Comparison of ENCODE assay signal across 10 mouse cellular contexts in genomic region chr17:84095829-84096228, GRCm38 (mm10).
DNase-seq lines count a peak whose midpoint lies in the region; ATAC-seq lines count a peak whose summit lies in the region.
"Had no signal": no experiment of that assay in that cellular context is flagged by ENCODE, and none has a peak within 500 bp of the region (broad histone marks: within the 10 kb centered on the region; RNA-seq: fewer than 3 reads in every experiment).

No protein-coding gene starts in this region.

- H3K4me1 ChIP-seq in liver, embryonic 11.5 days (replicated peaks; ENCODE audit: control insufficient read depth, insufficient read depth, low read length) = peaks cover 4% of the 10 kb centered on the region; the same call in 1 of the 2 replicates
- H3K4me1 ChIP-seq in forebrain, embryonic 11.5 days (replicated peaks; ENCODE audit: control insufficient read depth, insufficient read depth, low read length) = peaks cover 25% of the 10 kb centered on the region
- H3K4me1 ChIP-seq in limb, embryonic 11.5 days (ENCODE audit: control insufficient read depth, insufficient read depth, low read length) = no peaks in the 10 kb centered on the region; the same call in none of the 2 replicates
- peaks cover 39% of the 10 kb centered on the region for H3K4me1 ChIP-seq in neural tube, embryonic 13.5 days (replicated peaks)

- H3K27ac ChIP-seq in liver, embryonic 11.5 days (ENCODE audit: low read depth, low read length) = no peak overlapping the region
- H3K27ac ChIP-seq in forebrain, embryonic 11.5 days (ENCODE audit: low read depth, low read length) = peak overlapping the region; percentile 96
- no peak overlapping the region for H3K27ac ChIP-seq in limb, embryonic 11.5 days (replicated peaks; ENCODE audit: low read depth, low read length)
- H3K27ac ChIP-seq in neural tube, embryonic 13.5 days (replicated peaks) = peak overlapping the region; percentile 85

- H3K27me3 ChIP-seq in liver, embryonic 11.5 days (replicated peaks; ENCODE audit: control insufficient read depth, insufficient read depth, low read length) = peaks cover 27% of the 10 kb centered on the region
- no peaks in the 10 kb centered on the region for H3K27me3 ChIP-seq in forebrain, embryonic 11.5 days (ENCODE audit: control insufficient read depth, insufficient read depth, low read length)
- H3K27me3 ChIP-seq in limb, embryonic 11.5 days (ENCODE audit: control insufficient read depth, insufficient read depth, low read length) = no peaks in the 10 kb centered on the region
- H3K27me3 ChIP-seq in neural tube, embryonic 13.5 days = no peaks in the 10 kb centered on the region

- 56% methylated on average over 4 of the region's 4 CpGs for WGBS in liver, embryonic 11.5 days
- WGBS in forebrain, embryonic 11.5 days = 14% methylated on average over 4 of the region's 4 CpGs
- 41% methylated on average over 4 of the region's 4 CpGs for WGBS in limb, embryonic 11.5 days
- WGBS in neural tube, embryonic 13.5 days = 15% methylated on average over 4 of the region's 4 CpGs

- H3K36me3 ChIP-seq in liver, embryonic 11.5 days (ENCODE audit: control insufficient read depth, insufficient read depth, low read length) = no peaks in the 10 kb centered on the region
- no peaks in the 10 kb centered on the region for H3K36me3 ChIP-seq in forebrain, embryonic 11.5 days (ENCODE audit: control insufficient read depth, insufficient read depth, low read length)
- no peaks in the 10 kb centered on the region for H3K36me3 ChIP-seq in limb, embryonic 11.5 days (ENCODE audit: control insufficient read depth, insufficient read depth, low read length)
- H3K36me3 ChIP-seq in neural tube, embryonic 13.5 days = no peaks in the 10 kb centered on the region

- H3K4me3 ChIP-seq in liver, embryonic 11.5 days (ENCODE audit: low read depth, low read length) = no peak overlapping the region
- H3K4me3 ChIP-seq in forebrain, embryonic 11.5 days (ENCODE audit: low read depth, low read length) = no peak overlapping the region
- no peak overlapping the region; the same call in 1 of the 2 replicates for H3K4me3 ChIP-seq in limb, embryonic 11.5 days (ENCODE audit: low read depth, low read length)
- H3K4me3 ChIP-seq in neural tube, embryonic 13.5 days = no peak overlapping the region

- ATAC-seq in liver, embryonic 11.5 days (replicated peaks; ENCODE audit: low FRiP score) = no peak
- peak; percentile 48 for ATAC-seq in forebrain, embryonic 11.5 days (replicated peaks; ENCODE audit: low FRiP score)
- ATAC-seq in limb, embryonic 11.5 days (ENCODE audit: insufficient number of reproducible peaks, low FRiP score, low TSS enrichment, low read depth) = no peak
- 0 out of 2 replicates have a peak, but pooled peaks have one; percentile 9 for ATAC-seq in neural tube, embryonic 13.5 days (ENCODE audit: low read depth)
- ATAC-seq in megakaryocyte progenitor cell, adult 5-6 weeks (replicated peaks; ENCODE audit: poor library complexity) = no peak

- DNase-seq in liver, embryonic 11.5 days (ENCODE audit: low spot score) = no peak
- DNase-seq in liver = no peak
- DNase-seq in forebrain, embryonic 11.5 days (ENCODE audit: low spot score) = no peak
- peak; percentile 34 for DNase-seq in limb, embryonic 11.5 days (ENCODE audit: low spot score)
- no peak for DNase-seq in urinary bladder, postnatal 14 days (ENCODE audit: low spot score)
- no peak for DNase-seq in thymus, postnatal 36 days
- DNase-seq: kidney, adult 8-10 months; thymus, postnatal 14 days had no signal

- H3K9ac ChIP-seq in liver, embryonic 11.5 days (ENCODE audit: low read depth, low read length) = no peak overlapping the region
- peak overlapping the region; percentile 67 for H3K9ac ChIP-seq in forebrain, embryonic 11.5 days (ENCODE audit: low read length)
- no peak overlapping the region for H3K9ac ChIP-seq in limb, embryonic 11.5 days (ENCODE audit: low read length)
- no peak overlapping the region for H3K9ac ChIP-seq in neural tube, embryonic 13.5 days

- peak overlapping the region; percentile 73; the same call in 1 of the 2 replicates for H3K4me2 ChIP-seq in liver, embryonic 11.5 days
- H3K4me2 ChIP-seq in forebrain, embryonic 11.5 days (ENCODE audit: low read depth, low read length, severe bottlenecking) = no peak overlapping the region
- peak overlapping the region; percentile 64; the same call in 1 of the 2 replicates for H3K4me2 ChIP-seq in limb, embryonic 11.5 days (ENCODE audit: low read depth, severe bottlenecking)
- peak overlapping the region; percentile 58 for H3K4me2 ChIP-seq in neural tube, embryonic 13.5 days

- H3K9me3 ChIP-seq in liver, embryonic 11.5 days (ENCODE audit: control insufficient read depth, low read length) = no peaks in the 10 kb centered on the region
- peaks cover 2% of the 10 kb centered on the region; the same call in 1 of the 2 replicates for H3K9me3 ChIP-seq in forebrain, embryonic 11.5 days (ENCODE audit: control insufficient read depth, low read length)
- H3K9me3 ChIP-seq in limb, embryonic 11.5 days (ENCODE audit: control insufficient read depth, low read length) = no peaks in the 10 kb centered on the region
- no peaks in the 10 kb centered on the region for H3K9me3 ChIP-seq in neural tube, embryonic 13.5 days

Comparison
In these comparisons a context has a peak if more than half of its experiments do, and no peak if none do; other contexts are left out.
1. ATAC-seq: peak in forebrain, embryonic 11.5 days (single experiment) and neural tube, embryonic 13.5 days (single experiment); none in liver, embryonic 11.5 days (single experiment), limb, embryonic 11.5 days (single experiment) and megakaryocyte progenitor cell, adult 5-6 weeks (single experiment).
2. H3K27ac ChIP-seq: peak in forebrain, embryonic 11.5 days (single experiment) and neural tube, embryonic 13.5 days (single experiment); none in liver, embryonic 11.5 days (single experiment) and limb, embryonic 11.5 days (single experiment).